Mouse (Mus musculus) retina, postnatal 7 days (tissue): ENCODE results near the gene Nat8f6.
"Not testable (repeated sequence)": the region's sequence is repeated elsewhere in the genome, so short reads cannot be mapped to it uniquely, and the experiment has no call there.

Source experiments
- DNase-seq: peaks from one replicate; pipeline ENCODE4 v3.0.0-alpha.2; 2012; ENCODE audit warnings: low read depth, low spot score

Gene Nat8f6

DNA sequence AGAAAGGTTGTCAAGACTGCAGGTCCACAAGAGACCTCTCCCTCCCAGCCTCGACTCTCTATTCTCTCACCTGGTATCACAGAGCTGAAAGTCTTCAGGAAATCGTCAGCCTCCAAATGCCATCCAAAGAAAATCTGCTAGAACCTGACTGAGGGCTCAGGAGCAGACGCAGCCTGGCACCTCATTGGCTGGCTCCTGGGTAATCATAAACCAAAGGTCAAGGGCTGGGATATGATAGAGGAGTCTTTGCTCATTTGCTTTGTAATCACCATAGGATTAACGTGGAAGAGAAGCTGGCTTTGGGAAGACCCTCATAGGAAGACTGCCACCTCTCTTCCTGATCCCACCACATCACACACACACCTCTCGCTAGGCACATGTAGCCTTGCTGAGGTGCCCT lies at the start of gene Nat8f6, which contains the start of gene Nat8f5:
Gene Nat8f6 (minus strand): TSS at position 118 of the 400 bp plus-strand sequence.
Gene Nat8f5 (minus strand): TSS at position 136 of the 400 bp plus-strand sequence.
- DNase-seq: no peak

- DNase-seq: not testable (repeated sequence)
Observed at GRCm38 (mm10) chr6:85869006-85869405, 48.3 kb upstream of the Nat8f6 start, which contains the start of gene Nat8f2. Gene Nat8f2 (minus strand): TSS chr6:85869158.

DNA sequence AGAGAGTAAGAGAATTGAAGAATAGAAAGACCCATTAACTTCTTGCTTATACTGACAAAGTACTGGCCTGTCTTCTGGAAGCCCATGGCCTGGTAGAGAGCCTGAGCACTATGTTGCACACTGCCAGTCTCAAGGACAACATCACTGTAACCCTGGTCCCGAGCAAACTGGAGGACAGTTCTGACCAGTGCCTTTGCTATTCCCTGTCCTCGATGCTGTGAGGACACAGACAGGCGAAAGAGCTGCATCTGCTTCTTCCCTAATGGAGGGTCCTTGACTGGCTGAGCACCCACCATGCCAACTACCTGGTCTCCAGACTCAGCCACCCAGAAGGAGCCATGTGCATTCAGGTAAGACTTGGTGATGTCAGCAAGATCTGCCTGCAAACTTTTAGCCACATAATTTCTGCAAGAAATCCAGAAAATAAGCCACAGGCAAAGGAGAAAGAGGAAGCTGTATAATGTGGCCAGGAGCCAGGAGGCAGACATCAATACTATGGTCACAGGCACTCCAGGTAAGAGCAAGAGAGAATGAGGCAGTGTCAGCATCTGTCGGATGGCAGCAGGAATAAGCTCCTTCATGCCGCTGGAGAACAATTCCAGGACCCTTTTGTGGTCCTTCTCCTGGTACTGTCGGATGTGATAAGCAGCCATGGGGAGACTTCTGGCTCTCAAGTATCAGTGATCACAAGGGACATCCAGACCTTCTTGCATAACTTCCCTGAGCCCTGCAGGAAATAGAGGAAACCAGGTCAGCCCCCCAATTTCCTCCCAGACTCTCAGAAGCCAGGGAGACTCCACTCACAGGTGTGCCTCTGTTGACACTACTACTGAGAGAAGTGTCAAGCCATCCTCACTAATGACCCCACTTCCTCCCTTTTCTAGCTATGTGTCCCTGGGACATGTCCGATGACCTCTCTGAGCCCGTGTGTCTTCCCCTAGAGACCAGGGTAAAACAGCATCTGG lies 47.3 kb upstream of the Nat8f6 start:
- no peak for DNase-seq

DNA sequence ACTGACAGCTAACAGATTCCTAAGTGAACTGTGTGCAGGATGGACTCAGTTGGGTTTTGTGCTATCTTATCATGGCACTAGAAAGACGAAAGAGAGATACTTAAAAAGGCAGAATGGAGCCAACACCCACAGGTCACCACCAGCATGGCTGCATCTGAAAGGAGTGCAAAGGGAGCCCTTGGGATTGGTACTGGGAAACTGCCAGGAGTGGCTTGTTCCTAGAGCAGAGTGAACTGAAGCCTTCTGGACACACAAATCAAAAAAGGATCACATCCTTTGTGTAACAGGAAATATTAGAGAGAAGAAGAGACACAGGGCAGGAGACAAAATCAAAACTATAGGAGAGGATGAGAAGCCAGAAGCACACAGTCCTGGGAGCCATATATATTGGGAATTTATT lies 46.2 kb upstream of the Nat8f6 start:
- DNase-seq: not testable (repeated sequence)

- not testable (repeated sequence) for DNase-seq
Observed at GRCm38 (mm10) chr6:85866166-85866565, 45.4 kb upstream of the Nat8f6 start.

- DNase-seq: not testable (repeated sequence)
Observed at GRCm38 (mm10) chr6:85864900-85865639, 44.3 kb upstream of the Nat8f6 start.

GRCm38 (mm10) chr6:85863840-85864239 lies 43.1 kb upstream of the Nat8f6 start:
- no peak for DNase-seq

GRCm38 (mm10) chr6:85863136-85863535 lies 42.4 kb upstream of the Nat8f6 start:
- DNase-seq: no peak

DNA sequence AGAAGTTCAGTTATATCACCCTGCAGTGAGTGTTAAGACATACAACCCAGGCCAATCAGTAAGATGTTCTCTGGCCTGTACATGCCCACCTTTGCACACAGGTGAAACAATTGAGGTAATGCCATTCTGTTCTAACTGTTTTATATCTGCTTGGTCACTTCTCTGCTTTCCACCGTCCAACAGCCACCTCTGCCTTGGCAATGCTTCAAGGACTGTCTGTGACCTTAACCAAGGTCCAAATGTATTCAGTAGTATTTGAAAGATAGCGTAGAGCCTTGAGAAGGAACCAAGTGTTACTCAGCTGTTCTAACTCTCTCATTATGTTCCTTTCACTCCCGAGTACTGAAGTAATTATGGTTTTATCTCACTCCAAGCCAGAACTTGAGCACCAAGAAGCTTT lies 41.8 kb upstream of the Nat8f6 start:
- DNase-seq: no peak

- DNase-seq: no peak
Observed at GRCm38 (mm10) chr6:85861247-85861646, 40.5 kb upstream of the Nat8f6 start.

DNA sequence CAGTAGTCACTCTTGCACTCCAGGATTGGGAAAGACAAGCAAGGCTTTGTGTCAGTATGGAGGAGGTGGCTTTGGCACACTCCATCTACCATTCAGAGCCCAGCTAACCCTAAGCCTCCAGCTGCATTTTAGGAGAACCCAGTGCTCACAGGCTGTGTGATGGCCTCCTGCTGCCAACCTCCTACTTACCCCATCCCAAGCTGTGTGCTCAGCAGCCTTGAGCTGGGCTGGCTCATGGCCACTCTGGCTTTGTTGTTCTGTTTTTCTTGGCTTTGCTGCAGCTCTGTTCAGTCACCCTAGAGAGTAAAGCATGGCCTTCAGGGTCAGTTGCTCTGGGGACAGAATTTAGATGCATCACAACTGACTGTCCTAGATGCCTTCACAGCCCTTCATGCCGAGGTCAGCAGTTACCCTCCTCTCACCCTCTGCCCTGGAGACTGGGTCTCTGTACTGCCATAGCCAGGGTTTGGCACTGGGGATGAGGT lies 35.5 kb upstream of the Nat8f6 start:
- DNase-seq: no peak

DNA sequence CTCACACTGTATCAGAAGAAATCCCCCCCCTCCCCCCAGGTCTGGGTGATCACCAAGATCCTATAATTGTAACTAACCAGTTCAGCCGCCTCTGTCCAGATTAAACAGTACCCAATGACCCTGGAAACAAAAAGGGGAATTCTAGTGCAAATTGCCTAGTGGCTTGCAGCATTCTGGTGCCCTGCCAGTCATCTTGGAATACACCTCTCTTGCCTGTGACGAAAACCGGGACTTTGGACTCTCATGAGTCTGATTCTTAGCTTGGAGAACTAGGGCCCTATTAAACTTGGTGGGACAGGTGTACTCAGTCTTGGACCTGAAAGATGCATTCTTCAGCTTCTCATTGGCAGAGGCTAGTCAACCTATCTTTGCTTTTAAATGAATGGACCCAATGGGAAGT lies 32.7 kb upstream of the Nat8f6 start:
- no peak for DNase-seq

GRCm38 (mm10) chr6:85851062-85851773 lies 30.5 kb upstream of the Nat8f6 start:
- DNase-seq: no peak

- DNase-seq: no peak
Observed at GRCm38 (mm10) chr6:85849240-85849639, 28.5 kb upstream of the Nat8f6 start.

DNA sequence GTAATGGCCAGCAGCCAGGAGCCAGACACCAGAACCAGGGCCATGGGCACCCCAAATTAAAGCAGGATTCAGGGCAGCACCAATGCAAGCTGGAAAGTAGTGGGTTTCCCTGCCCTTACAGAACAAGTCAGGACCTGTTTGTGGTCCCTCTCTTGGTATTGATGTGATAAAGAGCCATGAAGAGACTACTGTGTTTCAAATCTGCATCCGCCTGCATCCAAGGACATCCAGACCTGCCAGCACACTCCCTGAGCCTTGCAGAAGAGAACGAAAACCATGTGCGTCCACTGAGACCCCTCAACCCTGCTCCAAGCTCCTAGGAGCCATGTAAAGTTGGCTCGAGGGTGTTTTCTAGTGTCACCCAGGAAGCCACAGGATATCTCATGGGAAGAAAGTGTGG lies 27.4 kb upstream of the Nat8f6 start:
- DNase-seq: no peak

GRCm38 (mm10) chr6:85846921-85847320 lies 26.2 kb upstream of the Nat8f6 start:
- no peak for DNase-seq

GRCm38 (mm10) chr6:85843677-85844458 lies 23.1 kb upstream of the Nat8f6 start:
- DNase-seq: not testable (repeated sequence)

GRCm38 (mm10) chr6:85839982-85840381 lies 19.2 kb upstream of the Nat8f6 start:
- no peak for DNase-seq

GRCm38 (mm10) chr6:85838674-85839073 lies 17.9 kb upstream of the Nat8f6 start:
- DNase-seq: no peak

GRCm38 (mm10) chr6:85837307-85837706 lies 16.6 kb upstream of the Nat8f6 start:
- DNase-seq: peak; percentile 20

DNA sequence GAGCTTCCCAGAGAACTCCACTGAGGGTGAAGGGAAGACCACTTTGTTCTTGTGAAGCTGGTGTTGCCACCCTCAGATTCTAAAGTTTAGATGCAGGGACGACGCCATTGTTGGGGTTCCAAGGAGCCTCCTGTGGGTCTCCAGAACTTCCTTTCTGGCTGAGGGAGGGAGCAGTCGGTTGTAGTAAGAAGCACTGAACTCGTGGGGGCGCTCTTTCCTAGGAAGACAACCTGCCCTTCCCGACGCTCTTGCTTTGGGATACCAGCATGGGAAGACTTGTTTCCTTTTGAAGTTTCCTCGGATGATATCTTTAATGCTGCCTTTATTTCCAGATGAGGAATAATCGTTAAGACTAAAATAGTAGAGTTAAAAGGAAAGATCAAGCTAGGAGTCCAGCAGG lies 16.1 kb upstream of the Nat8f6 start:
- DNase-seq: peak; percentile 9
